Mouse (Mus musculus): ENCODE results near the gene Pirb.
"Not testable (repeated sequence)": the region's sequence is repeated elsewhere in the genome, so short reads cannot be mapped to it uniquely, and the experiment has no call there.

Pirb gene

DNA sequence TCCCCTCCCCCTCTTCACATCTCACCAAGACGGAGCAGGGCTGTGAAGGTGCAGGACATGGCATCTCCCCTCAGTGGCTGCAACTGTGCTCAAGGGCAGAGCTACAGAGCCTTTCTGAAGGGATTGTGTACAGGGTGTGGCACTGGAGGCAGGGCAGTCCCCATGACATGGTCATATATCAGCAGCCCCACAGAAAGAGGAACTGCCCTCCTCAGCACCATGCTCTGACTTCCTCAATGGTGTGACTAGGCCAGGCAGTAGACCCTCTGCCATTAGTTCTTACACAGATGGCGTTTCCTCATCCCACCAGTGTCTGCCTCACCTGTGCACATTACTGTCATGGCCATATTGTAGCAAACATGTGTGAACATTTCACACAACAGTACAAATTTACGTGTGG, at the start of gene Pirb:
Pirb (minus strand) TSS at position 124 of the 400 bp plus-strand sequence.
- not testable (repeated sequence) for ATAC-seq (ENCODE audit: insufficient number of reproducible peaks, low FRiP score, low TSS enrichment)

GRCm38 (mm10) chr7:3732675-3733074, 12.5 kb upstream of the Pirb start:
- not testable (repeated sequence) for ATAC-seq (ENCODE audit: insufficient number of reproducible peaks, low FRiP score, low TSS enrichment)

DNA sequence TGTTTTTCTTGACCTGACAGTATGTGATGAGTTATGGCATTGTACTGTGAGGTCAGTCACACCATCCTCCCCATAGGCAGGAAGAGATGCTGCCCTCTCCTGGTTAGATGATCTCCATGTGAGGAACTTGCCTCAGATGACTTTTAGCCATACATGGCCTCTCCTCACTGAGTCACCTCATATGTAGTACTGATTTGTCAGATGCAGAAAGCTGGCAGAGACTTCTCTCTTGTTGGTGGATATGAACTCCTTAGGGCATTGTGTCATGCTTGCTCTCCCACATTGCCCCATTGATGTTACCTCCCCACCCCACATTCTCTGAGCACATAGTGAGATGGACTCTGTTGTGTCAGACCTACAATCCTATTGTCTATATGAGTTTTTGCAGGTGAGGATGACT, 5.3 kb upstream of the Pirb start:
- ATAC-seq (ENCODE audit: insufficient number of reproducible peaks, low FRiP score, low TSS enrichment): not testable (repeated sequence)

DNA sequence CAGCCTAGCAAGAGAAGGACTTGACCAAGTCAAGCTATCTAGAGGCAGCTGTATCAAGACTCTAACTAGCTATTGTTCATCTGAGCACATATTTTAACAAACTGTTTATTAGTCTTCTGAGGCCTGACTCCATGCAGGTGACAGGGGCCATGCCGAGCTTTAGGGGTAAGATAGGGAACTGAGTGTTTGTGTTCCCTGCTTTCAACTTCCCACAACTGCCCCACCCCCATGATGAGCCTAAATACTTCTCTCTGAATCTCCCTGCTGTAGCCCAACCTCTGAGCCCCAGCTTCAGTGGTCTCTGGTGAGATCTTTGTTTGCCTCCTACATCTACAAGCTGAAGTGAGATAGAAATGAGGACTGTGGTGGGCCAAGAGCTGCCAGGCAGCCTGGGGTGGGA, 4.9 kb downstream of the Pirb start:
- no peak for ATAC-seq (ENCODE audit: insufficient number of reproducible peaks, low FRiP score, low TSS enrichment)

DNA sequence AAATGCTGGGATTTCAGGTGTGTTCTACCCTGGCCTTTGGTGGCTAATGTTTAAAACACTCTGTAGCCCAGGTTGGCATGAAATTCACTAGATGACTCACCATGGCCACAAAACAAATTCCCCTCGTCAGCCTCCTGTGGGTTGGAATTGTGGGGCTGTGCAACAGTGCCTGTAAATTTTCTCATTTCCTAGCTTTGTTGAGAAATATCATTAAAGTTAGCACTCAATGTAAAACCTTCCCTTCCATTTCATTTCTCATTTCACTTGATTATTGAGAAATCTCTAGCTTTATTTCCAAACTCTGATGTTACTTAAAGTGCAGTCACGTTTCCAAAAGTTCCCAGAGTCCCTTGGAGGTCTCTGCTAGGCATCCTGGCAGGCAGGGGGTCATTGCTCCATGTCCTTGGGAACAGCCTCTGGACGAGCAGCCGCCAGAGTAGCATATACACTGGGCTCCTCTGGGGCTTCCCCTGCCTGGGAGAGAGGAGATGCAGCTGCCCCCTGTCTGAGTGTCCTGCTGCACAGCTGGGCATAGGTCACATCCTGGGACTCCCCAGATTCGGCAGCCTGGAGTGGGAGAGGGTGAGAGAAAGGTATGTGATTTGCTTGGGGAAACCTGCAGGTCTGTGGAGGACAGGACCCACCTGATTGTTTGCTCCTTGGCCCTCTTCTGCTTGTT, 7.8 kb downstream of the Pirb start:
- ATAC-seq (ENCODE audit: insufficient number of reproducible peaks, low FRiP score, low TSS enrichment): no peak

DNA sequence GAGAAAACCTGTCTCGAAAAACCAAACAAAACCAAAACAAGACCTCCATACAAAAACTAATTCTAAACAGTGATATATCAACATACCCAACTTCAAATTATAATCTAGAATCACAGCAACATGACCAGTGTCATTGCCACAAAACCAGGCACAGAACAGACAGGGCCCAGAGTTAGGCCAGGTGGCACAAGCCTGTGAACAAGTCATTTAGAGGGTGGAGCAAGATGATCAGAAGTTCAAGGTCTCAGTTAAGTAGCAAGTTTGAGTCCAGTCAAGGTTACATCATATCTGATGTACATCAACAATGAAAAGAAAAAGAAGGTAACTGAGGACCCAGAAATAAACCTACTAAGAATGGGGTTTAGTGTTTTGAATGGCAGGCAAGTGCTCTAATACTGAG, 11.2 kb downstream of the Pirb start:
- no peak for ATAC-seq (ENCODE audit: insufficient number of reproducible peaks, low FRiP score, low TSS enrichment)

DNA sequence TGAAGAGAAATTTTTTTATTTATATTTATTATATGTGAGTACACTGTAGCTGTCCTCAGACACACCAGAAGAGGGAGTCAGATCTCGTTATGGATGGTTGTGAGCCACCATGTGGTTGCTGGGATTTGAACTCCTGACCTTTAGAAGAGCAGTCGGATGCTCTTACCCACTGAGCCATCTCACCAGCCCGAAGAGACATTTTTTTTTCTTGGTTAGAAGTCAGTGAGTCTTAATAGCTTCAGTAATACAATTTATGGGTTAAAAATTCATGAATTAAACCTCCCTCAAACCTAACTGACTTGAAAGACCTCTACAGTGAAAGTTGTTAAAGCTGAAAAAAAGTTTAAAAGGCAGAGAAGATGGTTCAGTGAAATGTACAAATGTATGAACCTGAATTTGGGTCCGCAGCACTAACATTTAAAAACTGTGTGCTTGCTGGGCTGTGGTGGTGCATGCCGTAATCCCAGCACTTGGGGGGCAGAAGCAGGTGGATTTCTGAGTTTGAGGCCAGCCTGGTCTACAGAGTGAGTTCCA, 11.7 kb downstream of the Pirb start:
- not testable (repeated sequence) for ATAC-seq (ENCODE audit: insufficient number of reproducible peaks, low FRiP score, low TSS enrichment)

DNA sequence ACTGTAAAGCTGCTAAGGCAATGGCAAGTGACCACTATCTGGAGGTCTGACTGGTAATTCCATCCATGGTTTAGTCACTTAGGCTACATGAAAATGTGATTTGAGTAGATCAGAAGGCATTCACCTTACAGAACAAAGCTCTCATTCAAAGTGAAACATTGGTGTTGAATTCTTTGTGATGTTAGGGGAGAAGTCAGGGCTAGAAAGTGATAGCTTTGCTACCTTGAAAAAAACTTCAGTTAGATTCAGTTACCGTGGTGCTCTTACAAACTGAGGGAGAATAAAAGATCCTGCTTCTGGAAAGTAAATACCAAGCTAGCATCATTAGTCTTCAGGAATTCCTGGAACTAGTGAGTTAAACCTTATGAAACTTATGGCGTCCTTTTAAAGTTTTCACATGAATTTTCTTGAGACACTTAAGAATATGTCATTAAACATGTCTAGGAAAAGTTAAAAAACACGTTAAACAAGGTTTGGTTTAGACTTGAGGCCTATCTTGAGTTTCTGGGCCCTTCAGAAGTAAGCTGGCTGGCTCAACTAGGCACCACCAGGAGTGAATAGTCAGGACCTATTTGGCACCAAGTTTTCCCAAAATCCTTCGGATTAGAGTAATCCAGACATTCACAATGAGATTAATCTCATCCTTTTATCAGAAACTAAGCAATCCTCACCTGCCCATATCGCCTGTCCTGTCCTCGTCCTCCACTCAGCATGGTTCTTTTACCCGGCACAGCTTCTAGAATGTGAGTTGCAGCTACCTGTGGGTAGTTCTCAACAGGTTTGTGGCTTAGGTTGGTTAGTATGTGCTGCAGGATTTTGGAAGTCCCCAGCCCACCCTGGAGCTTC, 12.4 kb downstream of the Pirb start:
- ATAC-seq (ENCODE audit: insufficient number of reproducible peaks, low FRiP score, low TSS enrichment): no peak

- ATAC-seq (ENCODE audit: insufficient number of reproducible peaks, low FRiP score, low TSS enrichment): no peak
These were observed 13.2 kb downstream of the Pirb start for GRCm38 (mm10) chr7:3707027-3707426.

DNA sequence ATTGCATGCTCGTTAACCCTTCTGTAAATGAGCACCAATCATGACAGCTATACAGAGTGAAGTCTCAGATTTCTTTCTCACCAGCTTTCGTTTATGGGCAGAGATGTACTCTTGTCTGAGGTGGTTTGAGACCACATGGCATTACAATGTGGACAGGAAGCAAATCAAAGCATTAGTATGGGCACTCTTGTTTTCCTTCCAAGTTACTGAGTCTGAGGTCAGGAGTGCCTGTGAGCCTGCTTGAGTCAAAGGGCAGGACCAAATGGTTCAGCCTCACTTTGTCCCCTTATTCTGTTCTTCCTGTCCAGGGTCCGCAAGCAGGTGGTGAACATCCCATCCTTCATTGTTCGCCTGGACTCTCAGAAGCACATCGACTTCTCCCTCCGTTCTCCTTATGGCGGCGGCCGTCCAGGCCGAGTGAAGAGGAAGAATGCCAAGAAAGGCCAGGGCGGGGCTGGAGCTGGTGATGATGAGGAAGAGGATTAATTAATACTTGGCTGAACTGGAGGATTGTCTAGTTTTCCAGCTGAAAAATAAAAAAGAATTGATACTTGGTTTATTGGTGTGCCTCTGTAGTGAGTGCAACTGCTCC, 13.8 kb downstream of the Pirb start:
- ATAC-seq (ENCODE audit: insufficient number of reproducible peaks, low FRiP score, low TSS enrichment): no peak

- ATAC-seq (ENCODE audit: insufficient number of reproducible peaks, low FRiP score, low TSS enrichment): no peak
These were observed 14.3 kb downstream of the Pirb start for GRCm38 (mm10) chr7:3705911-3706310.

DNA sequence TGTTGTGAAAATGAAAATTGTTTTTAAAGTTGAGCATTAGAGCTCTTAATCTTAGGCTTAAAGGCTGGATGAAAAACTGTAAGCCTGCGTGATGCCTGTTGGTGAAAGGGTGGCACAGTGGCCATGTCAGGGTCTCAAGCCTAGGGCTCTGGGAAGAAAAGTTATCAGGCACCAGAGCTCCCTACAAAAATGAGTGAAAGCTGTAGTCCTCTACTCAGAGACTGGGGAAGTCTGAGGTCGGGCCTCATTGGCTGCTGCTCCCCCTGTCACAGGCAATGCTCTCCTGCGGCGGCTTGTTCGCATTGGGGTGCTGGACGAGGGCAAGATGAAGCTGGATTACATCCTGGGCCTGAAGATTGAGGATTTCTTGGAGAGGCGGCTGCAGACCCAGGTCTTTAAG, 14.7 kb downstream of the Pirb start:
- not testable (repeated sequence) for ATAC-seq (ENCODE audit: insufficient number of reproducible peaks, low FRiP score, low TSS enrichment)

DNA sequence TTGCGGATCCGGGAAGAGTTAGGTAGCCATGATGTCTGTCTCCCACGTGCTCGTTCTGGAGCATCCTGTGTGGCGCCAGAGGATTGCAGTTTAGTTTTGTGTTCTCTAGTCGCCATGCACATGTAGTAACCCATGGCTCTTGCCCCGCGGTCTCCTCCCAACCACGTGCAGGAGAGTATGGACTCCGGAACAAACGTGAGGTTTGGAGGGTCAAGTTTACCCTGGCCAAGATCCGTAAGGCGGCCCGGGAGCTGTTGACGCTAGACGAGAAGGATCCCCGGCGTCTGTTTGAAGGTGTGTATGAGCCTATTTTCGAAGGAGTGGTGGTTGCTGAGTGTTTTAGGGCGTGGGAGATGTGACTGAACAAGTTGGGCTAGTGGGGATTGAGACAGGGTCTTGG, 15.7 kb downstream of the Pirb start:
- peak; percentile 38; the same call in 1 of the 2 replicates for ATAC-seq (ENCODE audit: insufficient number of reproducible peaks, low FRiP score, low TSS enrichment)

GRCm38 (mm10) chr7:3703879-3704441, 16.2 kb downstream of the Pirb start, which contains the start of gene Rps9:
Rps9 (plus strand) TSS chr7:3703993.
- ATAC-seq (ENCODE audit: insufficient number of reproducible peaks, low FRiP score, low TSS enrichment): peak; percentile 93

- no peak for ATAC-seq (ENCODE audit: insufficient number of reproducible peaks, low FRiP score, low TSS enrichment)
These were observed 16.9 kb downstream of the Pirb start for GRCm38 (mm10) chr7:3703148-3703878.

DNA sequence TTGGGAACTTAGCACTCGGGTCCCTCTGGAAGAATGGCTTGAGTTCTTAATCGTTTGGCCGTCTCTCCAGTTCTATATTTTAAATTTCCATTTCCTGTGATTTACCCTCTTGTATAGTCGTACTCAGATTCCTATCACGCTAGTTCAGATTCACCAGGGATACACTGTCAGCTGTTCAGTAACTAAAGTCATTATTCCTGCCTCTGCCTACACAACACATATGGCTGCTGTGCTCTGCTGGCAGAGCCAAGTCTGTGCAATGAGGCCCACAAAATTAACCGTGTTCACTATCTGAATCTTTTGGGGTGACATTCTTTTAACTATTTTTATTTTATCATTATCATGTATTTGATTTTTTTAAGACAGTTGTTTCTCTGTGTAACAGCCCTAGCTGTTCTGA, 21.7 kb downstream of the Pirb start:
- ATAC-seq (ENCODE audit: insufficient number of reproducible peaks, low FRiP score, low TSS enrichment): no peak

DNA sequence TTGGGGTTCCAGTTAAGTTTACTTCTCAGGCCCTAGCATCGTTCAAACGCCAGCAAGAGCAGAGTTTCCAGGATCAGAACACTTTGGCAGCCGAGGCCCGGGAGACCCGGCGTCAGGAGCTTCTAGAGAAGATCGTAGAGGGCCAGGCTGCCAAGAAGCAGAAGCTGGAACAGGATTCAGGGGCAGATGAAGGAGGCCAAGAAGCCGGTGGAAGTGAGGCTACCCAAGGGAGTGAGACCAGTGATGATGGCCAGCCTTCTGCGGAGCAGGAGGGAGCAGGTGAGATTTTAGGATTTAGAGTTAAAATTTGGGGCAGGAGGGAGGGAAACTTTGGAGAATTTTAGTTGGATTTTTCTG, 25.3 kb downstream of the Pirb start:
- ATAC-seq (ENCODE audit: insufficient number of reproducible peaks, low FRiP score, low TSS enrichment): not testable (repeated sequence)

GRCm38 (mm10) chr7:3694076-3694948, 25.9 kb downstream of the Pirb start:
- ATAC-seq (ENCODE audit: insufficient number of reproducible peaks, low FRiP score, low TSS enrichment): peak; percentile 4; the same call in 1 of the 2 replicates

GRCm38 (mm10) chr7:3693809-3694075, 26.4 kb downstream of the Pirb start:
- ATAC-seq (ENCODE audit: insufficient number of reproducible peaks, low FRiP score, low TSS enrichment): no peak

Data from cerebellum, adult (tissue).